Mouse (Mus musculus) limb, embryonic 10.5 days (tissue): ENCODE measurements at regions not wholly inside any gene's neighbourhood (a gene's known extent, or its start where the extent isn't known, plus 50 kb on each side); places are given as distances from the start of the nearest gene placed in this dataset.

Experiments used
- DNase-seq: peaks from one replicate; pipeline ENCODE4 v3.0.0-alpha.2; 2017; ENCODE audit warnings: low spot score
- H3K27ac ChIP-seq: fragments of 300-500 bp; sonication (generic); 2 replicates; pipeline ENCODE4 v1.5.1; 2016; ENCODE audit warnings: mild to moderate bottlenecking
- H3K27me3 ChIP-seq: fragments of 300-500 bp; sonication (generic); 2 replicates; pipeline ENCODE4 v1.6.1; 2016; ENCODE audit warnings: low read depth, mild to moderate bottlenecking; ENCODE audit not compliant: poor library complexity, severe bottlenecking
- H3K36me3 ChIP-seq: fragments of 300-500 bp; sonication (generic); 2 replicates; pipeline ENCODE4 v1.6.1; 2016; ENCODE audit warnings: mild to moderate bottlenecking, moderate library complexity
- H3K4me1 ChIP-seq: fragments of 300-500 bp; sonication (generic); 2 replicates; pipeline ENCODE4 v1.6.1; 2016
- H3K4me3 ChIP-seq: fragments of 300-500 bp; sonication (generic); 2 replicates; pipeline ENCODE4 v1.5.1; 2016; ENCODE audit warnings: mild to moderate bottlenecking, moderate library complexity
- H3K9me3 ChIP-seq: fragments of 300-500 bp; sonication (generic); replicated peaks from 2 replicates; pipeline ENCODE4 v1.6.1; 2016; ENCODE audit warnings: mild to moderate bottlenecking
- WGBS: fragments of 180-500 bp; shearing (Covaris S2); methylation state at CpG from one replicate; pipeline ENCODE4 v1.1.7; 2016; 5-methylcytosine and 5-hydroxymethylcytosine counted together

GRCm38 (mm10) chr2:74997736-74998135, 172.1 kb downstream of the Mtx2 start:
- 82% methylated on average over 1 of the region's 1 CpGs for WGBS
- Histone ChIP-seq H3K9me3 (no peaks in the 10 kb centered on the region), H3K4me1 (peaks cover 87% of the 10 kb centered on the region), H3K36me3 (no peaks in the 10 kb centered on the region), H3K27ac (no peak overlapping the region), H3K27me3 (peaks cover 34% of the 10 kb centered on the region), H3K4me3 (no peak overlapping the region)
- no peak for DNase-seq

GRCm38 (mm10) chr2:75000368-75000796, 174.8 kb downstream of the Mtx2 start:
- H3K4me3 ChIP-seq, result peak overlapping the region; percentile 30
- peak overlapping the region; percentile 63 for H3K27ac ChIP-seq

GRCm38 (mm10) chr2:75002562-75002961, 177.0 kb downstream of the Mtx2 start:
- WGBS, result 86% methylated on average over 12 of the region's 12 CpGs
- no peak for DNase-seq
- H3K9me3 ChIP-seq, result no peaks in the 10 kb centered on the region
- peaks cover 56% of the 10 kb centered on the region for H3K4me1 ChIP-seq
- H3K27me3 ChIP-seq, result peaks cover 45% of the 10 kb centered on the region
- no peak overlapping the region for H3K4me3 ChIP-seq
- H3K36me3 ChIP-seq, result no peaks in the 10 kb centered on the region
- no peak overlapping the region for H3K27ac ChIP-seq

More at GRCm38 (mm10) chr2:75000368-75000796, 174.8 kb downstream of the Mtx2 start:
- Histone ChIP-seq H3K36me3 (no peaks in the 10 kb centered on the region), H3K9me3 (no peaks in the 10 kb centered on the region), H3K27me3 (peaks cover 51% of the 10 kb centered on the region), H3K4me1 (peaks cover 64% of the 10 kb centered on the region)
- 24% methylated on average over 10 of the region's 10 CpGs for WGBS
- DNase-seq, result peak; percentile 80

- WGBS, result 85% methylated on average over 1 of the region's 1 CpGs
- peaks cover 32% of the 10 kb centered on the region for H3K4me1 ChIP-seq
- H3K36me3 ChIP-seq, result no peaks in the 10 kb centered on the region
- peaks cover 35% of the 10 kb centered on the region for H3K27me3 ChIP-seq
- no peaks in the 10 kb centered on the region for H3K9me3 ChIP-seq
- no peak overlapping the region for H3K27ac ChIP-seq
- no peak overlapping the region for H3K4me3 ChIP-seq
- no peak for DNase-seq
Measured at GRCm38 (mm10) chr2:75008116-75008515, 182.5 kb downstream of the Mtx2 start.

- H3K9me3 ChIP-seq, result no peaks in the 10 kb centered on the region
- no peak overlapping the region for H3K27ac ChIP-seq
- H3K4me3 ChIP-seq, result no peak overlapping the region
- H3K4me1 ChIP-seq, result peaks cover 37% of the 10 kb centered on the region
- no peaks in the 10 kb centered on the region for H3K36me3 ChIP-seq
- 27% methylated on average over 7 of the region's 7 CpGs for WGBS
- no peak for DNase-seq
- peaks cover 31% of the 10 kb centered on the region for H3K27me3 ChIP-seq
Measured at GRCm38 (mm10) chr2:75010647-75011046, 185.0 kb downstream of the Mtx2 start.

- H3K36me3 ChIP-seq, result no peaks in the 10 kb centered on the region
- no peak overlapping the region for H3K27ac ChIP-seq
- H3K4me1 ChIP-seq, result peaks cover 30% of the 10 kb centered on the region
- DNase-seq, result no peak
- H3K27me3 ChIP-seq, result peaks cover 36% of the 10 kb centered on the region
- H3K4me3 ChIP-seq, result no peak overlapping the region
- no peaks in the 10 kb centered on the region for H3K9me3 ChIP-seq
- 22% methylated on average over 8 of the region's 8 CpGs for WGBS
Measured at GRCm38 (mm10) chr2:75012046-75012445, 186.4 kb downstream of the Mtx2 start.

GRCm38 (mm10) chr2:75014994-75015728, 189.6 kb downstream of the Mtx2 start:
- DNase-seq, result no peak
- H3K4me3 ChIP-seq, result no peak overlapping the region
- WGBS, result 66% methylated on average over 16 of the region's 16 CpGs
- H3K36me3 ChIP-seq, result no peaks in the 10 kb centered on the region
- H3K27ac ChIP-seq, result no peak overlapping the region
- peaks cover 27% of the 10 kb centered on the region for H3K27me3 ChIP-seq
- peaks cover 23% of the 10 kb centered on the region for H3K4me1 ChIP-seq
- no peaks in the 10 kb centered on the region for H3K9me3 ChIP-seq

- peaks cover 11% of the 10 kb centered on the region; the same call in 1 of the 2 replicates for H3K27me3 ChIP-seq
- DNase-seq, result no peak
- 82% methylated on average over 7 of the region's 7 CpGs for WGBS
- peaks cover 11% of the 10 kb centered on the region for H3K4me1 ChIP-seq
- H3K27ac ChIP-seq, result no peak overlapping the region
- H3K4me3 ChIP-seq, result no peak overlapping the region
- no peaks in the 10 kb centered on the region for H3K9me3 ChIP-seq
- no peaks in the 10 kb centered on the region for H3K36me3 ChIP-seq
Measured at GRCm38 (mm10) chr2:75019459-75019858, 193.9 kb downstream of the Mtx2 start.

GRCm38 (mm10) chr2:75021639-75022038, 196.0 kb downstream of the Mtx2 start:
- 53% methylated on average over 7 of the region's 7 CpGs for WGBS
- Histone ChIP-seq H3K27ac (0 out of 2 replicates have a peak overlapping the region, but pooled peaks have one; percentile 6), H3K27me3 (no peaks in the 10 kb centered on the region), H3K4me1 (peaks cover 6% of the 10 kb centered on the region), H3K36me3 (no peaks in the 10 kb centered on the region), H3K9me3 (no peaks in the 10 kb centered on the region), H3K4me3 (no peak overlapping the region)
- no peak for DNase-seq

GRCm38 (mm10) chr2:75028151-75028550, 202.5 kb downstream of the Mtx2 start:
- 82% methylated on average over 10 of the region's 10 CpGs for WGBS
- 0 out of 2 replicates have a peak overlapping the region, but pooled peaks have one; percentile 11 for H3K27ac ChIP-seq

GRCm38 (mm10) chr2:75029089-75029693, 203.6 kb downstream of the Mtx2 start:
- WGBS, result 32% methylated on average over 8 of the region's 8 CpGs
- Histone ChIP-seq H3K9me3 (no peaks in the 10 kb centered on the region), H3K27ac (peak overlapping the region; percentile 50), H3K4me3 (no peak overlapping the region), H3K36me3 (no peaks in the 10 kb centered on the region), H3K27me3 (peaks cover 40% of the 10 kb centered on the region), H3K4me1 (peaks cover 30% of the 10 kb centered on the region)
- DNase-seq, result peak; percentile 59

More at GRCm38 (mm10) chr2:75028151-75028550, 202.5 kb downstream of the Mtx2 start:
- H3K4me1 ChIP-seq, result peaks cover 30% of the 10 kb centered on the region
- no peaks in the 10 kb centered on the region for H3K9me3 ChIP-seq
- no peak for DNase-seq
- H3K36me3 ChIP-seq, result no peaks in the 10 kb centered on the region
- peaks cover 30% of the 10 kb centered on the region for H3K27me3 ChIP-seq
- H3K4me3 ChIP-seq, result no peak overlapping the region

GRCm38 (mm10) chr2:75034708-75035107, 209.1 kb downstream of the Mtx2 start:
- no peak overlapping the region for H3K4me3 ChIP-seq
- H3K27ac ChIP-seq, result no peak overlapping the region
- H3K27me3 ChIP-seq, result peaks cover 55% of the 10 kb centered on the region
- DNase-seq, result peak; percentile 52
- no peaks in the 10 kb centered on the region for H3K9me3 ChIP-seq
- 46% methylated on average over 3 of the region's 3 CpGs for WGBS
- peaks cover 29% of the 10 kb centered on the region for H3K4me1 ChIP-seq
- no peaks in the 10 kb centered on the region for H3K36me3 ChIP-seq

- Histone ChIP-seq H3K27ac (no peak overlapping the region), H3K4me1 (peaks cover 26% of the 10 kb centered on the region), H3K27me3 (peaks cover 41% of the 10 kb centered on the region), H3K9me3 (no peaks in the 10 kb centered on the region), H3K4me3 (no peak overlapping the region), H3K36me3 (no peaks in the 10 kb centered on the region)
- no peak for DNase-seq
- 49% methylated on average over 3 of the region's 3 CpGs for WGBS
Measured at GRCm38 (mm10) chr2:75039066-75039465, 213.5 kb downstream of the Mtx2 start.
